Mouse (Mus musculus) duodenum, adult 2 months (tissue): Measurements from ENCODE around the gene Efnb3. TPM values are rescaled to one million over a fixed set of nuclear protein-coding genes. Genes with fewer than 3 reads are reported as not detected.

Experiments used
- polyA plus RNA-seq: library from polyadenylated mRNA; depleted of rRNA; stranded (reverse); fragments of >200 nt; gene quantifications from 2 replicates; pipeline ENCODE4 v1.2.3, GENCODE M21; 2012; ENCODE audit warnings: low replicate concordance; rRNA removed

Gene Efnb3
- 1.4 and 1.6 TPM in 2 replicates for polyA plus RNA-seq

DNA sequence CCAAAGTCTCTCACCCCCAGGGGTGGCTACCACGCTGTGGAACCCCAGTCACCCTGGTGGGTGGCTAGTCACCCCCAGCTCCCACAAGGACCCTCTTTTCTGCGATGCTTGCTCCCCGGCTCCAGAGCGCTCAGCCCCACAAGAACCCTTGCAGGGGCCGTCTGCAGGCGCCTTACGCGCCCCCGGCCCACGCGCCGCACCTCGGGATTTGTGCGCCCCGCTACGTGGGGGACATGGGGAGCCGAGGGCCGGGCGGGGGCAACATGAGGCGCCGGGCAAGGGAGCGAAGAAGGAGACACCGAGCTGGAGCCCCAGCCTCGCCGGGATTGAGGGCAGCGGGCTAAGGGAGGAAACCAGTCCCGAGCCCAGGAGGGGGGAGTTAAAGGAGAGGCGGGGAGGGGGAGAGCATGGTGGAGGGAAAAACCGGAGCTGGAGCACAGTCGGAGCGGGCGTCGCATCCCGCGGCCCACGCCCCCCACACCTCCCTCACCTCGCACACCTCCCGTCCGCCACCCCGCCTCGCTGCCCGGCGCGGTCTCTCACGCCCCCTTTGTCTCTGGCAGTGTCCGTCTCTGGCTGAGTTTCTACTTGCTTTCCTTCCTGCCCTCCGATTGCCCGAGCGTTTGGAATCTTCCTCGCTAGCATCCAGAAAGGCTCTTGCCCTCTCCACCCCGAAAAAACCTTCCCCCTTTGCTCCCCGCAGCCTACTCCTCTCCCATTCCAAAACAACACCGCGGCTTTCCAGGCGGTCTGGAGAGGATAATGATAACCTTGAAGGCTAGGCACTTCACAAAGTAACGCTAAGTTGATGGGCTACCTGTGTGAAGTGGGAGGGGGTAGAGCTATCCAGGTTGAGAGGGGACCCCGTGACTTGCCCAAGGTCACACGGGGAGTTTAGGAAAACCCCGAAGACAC lies at the start of gene Efnb3:
Efnb3 (minus strand) TSS at position 355 of the 915 bp plus-strand sequence.

DNA sequence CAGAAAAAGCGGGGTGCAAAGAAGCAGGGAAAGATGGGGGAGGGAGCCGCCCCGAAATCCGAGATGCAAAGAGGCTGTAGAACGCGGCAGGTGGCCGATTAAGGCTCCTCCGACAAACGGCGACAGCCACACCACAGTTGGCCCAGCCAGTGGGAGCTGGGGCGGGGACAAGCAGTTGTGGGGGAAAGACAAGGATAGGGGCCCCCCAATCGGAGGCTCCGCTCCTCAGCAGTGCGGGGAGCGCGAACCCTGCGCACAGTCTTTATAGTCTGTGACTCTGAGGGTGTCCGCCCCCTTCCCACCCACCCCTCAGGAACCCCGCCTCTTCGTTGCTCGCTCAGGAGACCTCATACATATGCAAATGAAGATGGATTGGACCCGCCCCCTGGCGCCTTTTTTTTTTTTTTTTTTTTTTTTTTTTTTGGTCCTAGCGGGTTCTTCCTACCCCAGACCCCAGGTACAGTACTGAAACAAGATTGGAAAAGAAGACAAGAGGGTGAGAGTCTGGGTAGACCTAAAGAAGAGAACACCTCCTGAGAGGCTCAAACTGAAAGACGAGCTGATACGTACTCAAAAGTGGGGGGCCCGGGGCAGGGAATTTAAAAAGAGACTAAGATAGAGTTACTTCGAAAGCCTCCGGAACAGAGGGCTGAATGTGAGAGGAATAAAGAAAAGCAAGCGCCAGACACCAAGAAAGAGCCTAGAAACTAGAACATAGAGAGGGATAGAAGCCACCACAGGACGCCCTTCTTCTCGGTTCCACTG lies 45.9 kb upstream of the Efnb3 start, which contains the start of gene Atp1b2:
Atp1b2 (minus strand) TSS at position 217 of the 765 bp plus-strand sequence.

DNA sequence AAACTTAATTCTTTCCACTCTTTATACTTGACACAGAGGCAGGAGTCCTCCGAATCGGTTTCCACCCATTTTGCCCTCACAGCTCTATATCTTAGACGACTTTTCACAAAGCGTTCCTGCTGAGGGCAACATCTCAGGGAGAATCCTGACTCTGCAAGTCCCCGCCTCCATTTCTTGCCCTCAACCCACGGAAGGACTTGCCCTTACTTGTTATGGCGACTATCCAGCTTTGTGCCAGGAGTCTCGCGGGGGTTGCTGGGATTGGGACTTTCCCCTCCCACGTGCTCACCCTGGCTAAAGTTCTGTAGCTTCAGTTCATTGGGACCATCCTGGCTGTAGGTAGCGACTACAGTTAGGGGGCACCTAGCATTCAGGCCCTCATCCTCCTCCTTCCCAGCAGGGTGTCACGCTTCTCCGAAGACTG lies 20.1 kb upstream of the Efnb3 start, which contains the start of the genes Wrap53 and Trp53:
Wrap53 (minus strand) TSS at position 165 of the 424 bp plus-strand sequence.
Trp53 (plus strand) TSS at position 269 of the 424 bp plus-strand sequence.

DNA sequence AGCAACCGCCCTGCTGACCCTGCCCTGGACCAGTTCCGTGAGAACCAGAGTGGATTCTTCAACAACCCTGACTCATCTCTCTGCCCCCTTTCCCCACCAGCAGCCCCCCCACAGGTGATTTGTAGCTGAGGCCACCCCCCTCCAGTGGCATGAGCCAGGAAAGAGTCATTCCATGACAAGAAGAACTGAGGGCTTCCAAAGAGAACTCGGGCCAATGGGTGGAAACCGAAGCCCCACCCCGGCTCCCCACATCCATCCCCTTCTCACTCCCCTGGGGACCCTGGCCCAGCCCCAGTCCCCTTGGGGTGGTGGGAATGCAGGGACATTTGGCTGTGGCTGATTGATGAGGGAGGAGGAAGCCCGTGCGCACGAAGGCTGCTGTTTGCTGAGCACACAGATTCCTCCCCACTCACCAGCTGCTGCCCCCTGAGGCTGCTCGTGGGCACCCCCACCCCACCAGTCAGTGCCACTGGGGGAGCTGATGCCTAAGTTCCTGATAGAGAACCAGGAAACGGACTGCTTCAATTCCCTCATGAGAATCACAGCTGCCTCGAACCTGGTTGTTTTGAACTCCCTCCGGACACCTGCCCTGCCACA lies 10.8 kb downstream of the Efnb3 start, which contains the start of gene Dnah2:
Dnah2 (minus strand) TSS at position 51 of the 597 bp plus-strand sequence.

Other genes starting within 250 kb of the Efnb3 start
- 5.4 and 6.3 TPM in 2 replicates for gene Cntrob, start 236.4 kb downstream of the Efnb3 start, polyA plus RNA-seq
- gene Trappc1, start 236.2 kb downstream of the Efnb3 start, polyA plus RNA-seq: 17.3 and 18.7 TPM in 2 replicates
- 0.50 and 0.82 TPM in 2 replicates for gene Kcnab3, start 233.9 kb downstream of the Efnb3 start, polyA plus RNA-seq
- gene Rnf227, start 219.7 kb downstream of the Efnb3 start, polyA plus RNA-seq: 0.07 and 0.33 TPM in 2 replicates
- gene Chd3, start 190.8 kb downstream of the Efnb3 start, polyA plus RNA-seq: 136 and 171 TPM in 2 replicates
- gene Naa38, start 164.7 kb downstream of the Efnb3 start, polyA plus RNA-seq: 130 and 134 TPM in 2 replicates
- gene Cyb5d1, start 164.6 kb downstream of the Efnb3 start, polyA plus RNA-seq: 2.0 and 2.9 TPM in 2 replicates
- gene Tmem88, start 162.0 kb downstream of the Efnb3 start, polyA plus RNA-seq: 15.1 and 29.8 TPM in 2 replicates
- 17.7 and 37.7 TPM in 2 replicates for gene Kdm6b, start 146.5 kb downstream of the Efnb3 start, polyA plus RNA-seq
- 0.49 and 0.59 TPM in 2 replicates for gene Dnah2, start 11.1 kb downstream of the Efnb3 start, polyA plus RNA-seq
- gene Wrap53, start 20.1 kb upstream of the Efnb3 start, polyA plus RNA-seq: 20.1 and 31.7 TPM in 2 replicates
- gene Trp53, start 20.2 kb upstream of the Efnb3 start, polyA plus RNA-seq: 44.5 and 49.2 TPM in 2 replicates
- gene Atp1b2, start 45.7 kb upstream of the Efnb3 start, polyA plus RNA-seq: 3.0 and 5.0 TPM in 2 replicates
- gene Shbg, start 57.7 kb upstream of the Efnb3 start, polyA plus RNA-seq: not detected in 2 replicates
- 1.4 TPM in 2 replicates for gene Sat2, start 61.8 kb upstream of the Efnb3 start, polyA plus RNA-seq
- 37.9 and 40.8 TPM in 2 replicates for gene Fxr2, start 72.8 kb upstream of the Efnb3 start, polyA plus RNA-seq
- 0.26 TPM in 1 of 2 replicates, not detected in the other for gene Sox15, start 95.1 kb upstream of the Efnb3 start, polyA plus RNA-seq
- gene Mpdu1, start 102.4 kb upstream of the Efnb3 start, polyA plus RNA-seq: 184 and 214 TPM in 2 replicates
- 20.5 and 25.2 TPM in 2 replicates for gene Cd68, start 105.9 kb upstream of the Efnb3 start, polyA plus RNA-seq
- 71.8 and 97.2 TPM in 2 replicates for gene Eif4a1, start 112.2 kb upstream of the Efnb3 start, polyA plus RNA-seq
- 15.6 and 17.3 TPM in 2 replicates for gene Senp3, start 121.9 kb upstream of the Efnb3 start, polyA plus RNA-seq
- 11.1 and 13.6 TPM in 2 replicates for gene Tnfsf13, start 125.6 kb upstream of the Efnb3 start, polyA plus RNA-seq
- gene Tnfsf12, start 135.6 kb upstream of the Efnb3 start, polyA plus RNA-seq: 17.8 and 19.2 TPM in 2 replicates
- gene Tnfsfm13, start 135.9 kb upstream of the Efnb3 start, polyA plus RNA-seq: 3.7 and 4.7 TPM in 2 replicates
- 22.0 and 29.9 TPM in 2 replicates for gene Polr2a, start 198.4 kb upstream of the Efnb3 start, polyA plus RNA-seq
- 0.13 TPM in 1 of 2 replicates, not detected in the other for gene Slc35g3, start 201.8 kb upstream of the Efnb3 start, polyA plus RNA-seq
- gene Zbtb4, start 205.7 kb upstream of the Efnb3 start, polyA plus RNA-seq: 7.0 and 19.2 TPM in 2 replicates
- gene Chrnb1, start 235.7 kb upstream of the Efnb3 start, polyA plus RNA-seq: 3.8 and 6.8 TPM in 2 replicates
- 2.7 and 6.1 TPM in 2 replicates for gene Fgf11, start 241.7 kb upstream of the Efnb3 start, polyA plus RNA-seq
- gene Tmem102, start 245.4 kb upstream of the Efnb3 start, polyA plus RNA-seq: 44.7 and 80.5 TPM in 2 replicates